8 mouse cellular contexts compared by ENCODE assay signal in genomic region chr6:32584243-32584880, GRCm38 (mm10). TPM values are rescaled to one million over a fixed set of nuclear protein-coding genes. Genes with fewer than 3 reads are reported as not detected.
DNase-seq lines count a peak whose midpoint lies in the region; ATAC-seq lines count a peak whose summit lies in the region.
"Had no signal": no experiment of that assay in that cellular context is flagged by ENCODE, and none has a peak within 500 bp of the region (broad histone marks: within the 10 kb centered on the region; RNA-seq: fewer than 3 reads in every experiment).

No protein-coding gene starts in this region.

- H3K9me3 ChIP-seq in embryonic facial prominence, embryonic 14.5 days (ENCODE audit: control insufficient read depth, low read length) = no peaks in the 10 kb centered on the region
- H3K9me3 ChIP-seq in hindbrain, embryonic 14.5 days (ENCODE audit: control insufficient read depth, low read length) = no peaks in the 10 kb centered on the region
- no peaks in the 10 kb centered on the region for H3K9me3 ChIP-seq in neural tube, embryonic 14.5 days (ENCODE audit: control insufficient read depth, low read length)

- H3K4me3 ChIP-seq in embryonic facial prominence, embryonic 14.5 days (ENCODE audit: low read depth, low read length) = peak overlapping the region; percentile 3; the same call in 1 of the 2 replicates
- H3K4me3 ChIP-seq in hindbrain, embryonic 14.5 days (replicated peaks; ENCODE audit: low read length) = peak overlapping the region; percentile 85
- H3K4me3 ChIP-seq in neural tube, embryonic 14.5 days (ENCODE audit: low read depth, low read length) = peak overlapping the region; percentile 86
- H3K4me3 ChIP-seq: erythroblast, embryonic 14.5 days had no signal

- WGBS in embryonic facial prominence, embryonic 14.5 days = 16% methylated on average over 5 of the region's 5 CpGs
- 11% methylated on average over 5 of the region's 5 CpGs for WGBS in hindbrain, embryonic 14.5 days
- WGBS in neural tube, embryonic 14.5 days = 12% methylated on average over 5 of the region's 5 CpGs

- peak overlapping the region; percentile 21; the same call in 1 of the 2 replicates for H3K9ac ChIP-seq in embryonic facial prominence, embryonic 14.5 days (ENCODE audit: low read depth, low read length)
- H3K9ac ChIP-seq in hindbrain, embryonic 14.5 days = peak overlapping the region; percentile 94
- peak overlapping the region; percentile 18; the same call in 1 of the 2 replicates for H3K9ac ChIP-seq in neural tube, embryonic 14.5 days (replicated peaks; ENCODE audit: low read depth, low read length)

- H3K4me1 ChIP-seq in embryonic facial prominence, embryonic 14.5 days (ENCODE audit: control insufficient read depth, insufficient read depth, low read length) = peaks cover 18% of the 10 kb centered on the region
- peaks cover 33% of the 10 kb centered on the region for H3K4me1 ChIP-seq in hindbrain, embryonic 14.5 days (replicated peaks; ENCODE audit: control insufficient read depth, insufficient read depth, low read length)
- H3K4me1 ChIP-seq in neural tube, embryonic 14.5 days (ENCODE audit: control insufficient read depth, insufficient read depth, low read length) = peaks cover 22% of the 10 kb centered on the region

- H3K4me2 ChIP-seq in embryonic facial prominence, embryonic 14.5 days (ENCODE audit: low read depth, low read length) = peak overlapping the region; percentile 100
- peak overlapping the region; percentile 80 for H3K4me2 ChIP-seq in hindbrain, embryonic 14.5 days (replicated peaks)
- peak overlapping the region; percentile 70 for H3K4me2 ChIP-seq in neural tube, embryonic 14.5 days (ENCODE audit: low read depth, low read length)

- intact Hi-C loops in left cerebral cortex, postnatal 10 days (cut with DNase I) = loop anchor here (10.0 kb wide), 1 partner anchor 370 kb away; no protein-coding TSS in a partner anchor

- peaks cover 43% of the 10 kb centered on the region for H3K27me3 ChIP-seq in embryonic facial prominence, embryonic 14.5 days (replicated peaks; ENCODE audit: control insufficient read depth, insufficient read depth, low read length)
- H3K27me3 ChIP-seq in hindbrain, embryonic 14.5 days (ENCODE audit: control insufficient read depth, insufficient read depth, low read length) = 0 out of 2 replicates have a peak, but pooled peaks cover 4% of the 10 kb centered on the region
- H3K27me3 ChIP-seq in neural tube, embryonic 14.5 days (ENCODE audit: control insufficient read depth, insufficient read depth, low read length) = no peaks in the 10 kb centered on the region

- no peak overlapping the region for H3K27ac ChIP-seq in embryonic facial prominence, embryonic 14.5 days (replicated peaks; ENCODE audit: low read depth, low read length)
- peak overlapping the region; percentile 64 for H3K27ac ChIP-seq in hindbrain, embryonic 14.5 days
- peak overlapping the region; percentile 13; the same call in 1 of the 2 replicates for H3K27ac ChIP-seq in neural tube, embryonic 14.5 days (ENCODE audit: low read depth, low read length)

- H3K36me3 ChIP-seq in embryonic facial prominence, embryonic 14.5 days (ENCODE audit: control insufficient read depth, insufficient read depth, low read length) = no peaks in the 10 kb centered on the region
- H3K36me3 ChIP-seq in hindbrain, embryonic 14.5 days (replicated peaks; ENCODE audit: control insufficient read depth, insufficient read depth) = no peaks in the 10 kb centered on the region
- H3K36me3 ChIP-seq in neural tube, embryonic 14.5 days (ENCODE audit: control insufficient read depth, insufficient read depth, low read length) = no peaks in the 10 kb centered on the region

- no peak for ATAC-seq in embryonic facial prominence, embryonic 14.5 days (ENCODE audit: low read depth)
- no peak for ATAC-seq in hindbrain, embryonic 14.5 days (ENCODE audit: low FRiP score)
- no peak for ATAC-seq in neural tube, embryonic 14.5 days (ENCODE audit: low read depth)

- peak; percentile 48 to 51 for DNase-seq in left cerebral cortex, postnatal 10 days (ENCODE audit: extremely low spot score in 1 of 2, low spot score in 2 of 2)
- no peak for DNase-seq in left cerebral cortex, adult 11 months (ENCODE audit: low spot score)
- peak; percentile 37 for DNase-seq in embryonic facial prominence, embryonic 14.5 days (ENCODE audit: low spot score)
- peak; percentile 42 for DNase-seq in hindbrain, embryonic 14.5 days (ENCODE audit: low spot score)
- no peak for DNase-seq in adrenal gland, adult 18-20 months (ENCODE audit: low spot score in 2 of 2)
- no peak for DNase-seq in urinary bladder, postnatal 25 days (ENCODE audit: low spot score)

RNA-seq across cellular contexts. Expression of gene Plxna4, which starts 3.6 kb away (rescaled TPM):
- 10 to 100 TPM; 87.8 to 94.9 TPM for total RNA-seq in left cerebral cortex, postnatal 10 days (2021)
- 5.3 and 6.1 TPM in 2 replicates for polyA plus RNA-seq in embryonic facial prominence, embryonic 14.5 days (2014; fragmentation: Nextera tagmentation; extraction: Ambion mirVana)
- polyA plus RNA-seq in hindbrain, embryonic 14.5 days (2014; fragmentation: Nextera tagmentation; extraction: Ambion mirVana) = 24.4 and 25.7 TPM in 2 replicates
- polyA plus RNA-seq in neural tube, embryonic 14.5 days (2014; fragmentation: Nextera tagmentation; extraction: Ambion mirVana) = 25.1 and 26.9 TPM in 2 replicates
- total RNA-seq in adrenal gland, adult 18-20 months (2021) = 1 to 10 TPM; 4.5 to 6.7 TPM

Comparison
In these comparisons a context has a peak if more than half of its experiments do, and no peak if none do; other contexts are left out.
1. DNase-seq: peak in left cerebral cortex, postnatal 10 days (2 of 2), embryonic facial prominence, embryonic 14.5 days (single experiment) and hindbrain, embryonic 14.5 days (single experiment); none in left cerebral cortex, adult 11 months (single experiment), adrenal gland, adult 18-20 months (0 of 2) and urinary bladder, postnatal 25 days (single experiment).
2. H3K4me3 ChIP-seq: peak in every context shown above with its lines; median percentile 86 in neural tube, embryonic 14.5 days; 85 in hindbrain, embryonic 14.5 days; 3 in embryonic facial prominence, embryonic 14.5 days.
3. H3K9ac ChIP-seq: peak in every context shown above with its lines; median percentile 94 in hindbrain, embryonic 14.5 days; 21 in embryonic facial prominence, embryonic 14.5 days; 18 in neural tube, embryonic 14.5 days.
4. Peak in every context shown above with its lines, with median percentiles within 50 percentile points of each other: H3K4me2 ChIP-seq.